Mouse (Mus musculus) megakaryocyte, embryonic 14.5 days (primary cell): Measurements from ENCODE around the gene Ttc39b.

Source experiments
- FLI1 ChIP-seq: IDR thresholded peaks from 2 replicates; pipeline ENCODE4 v1.6.1; 2012; ENCODE audit warnings: low read length, inconsistent platforms, mixed read lengths
- GATA1 ChIP-seq: IDR thresholded peaks from 3 replicates; pipeline ENCODE4 v1.6.1; 2012; ENCODE audit warnings: mixed read lengths, low read length, inconsistent platforms, borderline replicate concordance

DNA sequence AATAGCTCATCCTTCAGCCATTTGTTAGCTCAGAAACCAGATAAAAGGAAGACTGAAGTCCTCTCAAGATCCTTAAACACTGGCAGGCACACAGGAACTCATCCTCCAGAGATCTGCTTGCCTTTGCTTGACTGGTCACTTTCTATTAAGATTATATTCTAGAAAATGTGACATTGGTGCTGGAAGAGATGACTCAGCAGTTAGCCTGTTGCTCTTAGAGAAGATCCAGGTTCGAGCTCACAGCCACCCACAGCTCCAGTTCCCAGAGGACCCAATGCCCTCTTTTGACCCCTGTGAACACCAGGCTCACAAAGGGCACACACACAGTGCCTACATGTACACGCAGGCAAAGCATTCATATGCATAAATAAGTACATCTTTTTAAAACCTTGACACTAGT is 49.8 kb downstream of the Ttc39b start:
- TF ChIP-seq GATA1 (no peak), FLI1 (no peak)
